Mouse (Mus musculus): ENCODE measurements around the gene Ubl5. TPM values are rescaled to one million over a fixed set of nuclear protein-coding genes. Genes with fewer than 3 reads are reported as not detected.

The Ubl5 gene
- polyA plus RNA-seq, 2 experiments, result 354 to 475 TPM

- Histone ChIP-seq H3K4me1 (ENCODE audit: control insufficient read depth, insufficient read depth, low read length) (no peaks in the 10 kb centered on the region), H3K27ac (replicated peaks; ENCODE audit: low read depth, low read length) (no peak overlapping the region), H3K9me3 (ENCODE audit: control insufficient read depth, low read length) (no peaks in the 10 kb centered on the region), H3K9ac (ENCODE audit: low read depth, low read length, severe bottlenecking) (no peak overlapping the region), H3K36me3 (ENCODE audit: control insufficient read depth, insufficient read depth, low read length) (peaks cover 44% of the 10 kb centered on the region), H3K27me3 (ENCODE audit: control insufficient read depth, insufficient read depth, low read length) (no peaks in the 10 kb centered on the region), H3K4me2 (replicated peaks; ENCODE audit: low read depth, low read length, severe bottlenecking) (no peak overlapping the region), H3K4me3 (replicated peaks; ENCODE audit: low read length) (no peak overlapping the region)
- DNase-seq (ENCODE audit: low spot score), result no peak
- no peak for ATAC-seq (ENCODE audit: low FRiP score, low read depth)
- WGBS, result 39% methylated on average over 2 of the region's 2 CpGs
- TF ChIP-seq POLR2A (IDR thresholded peaks at IDR 0.05; ENCODE audit: borderline replicate concordance, extremely low read depth, insufficient read depth, insufficient read length), result no peak
Measured at GRCm38 (mm10) chr9:20664366-20664765, 21.7 kb downstream of the Ubl5 start.

- ATAC-seq (ENCODE audit: low FRiP score, low read depth) (no peak), DNase-seq (ENCODE audit: low spot score) (no peak)
- H3K36me3 ChIP-seq (ENCODE audit: control insufficient read depth, insufficient read depth, low read length), result peaks cover 36% of the 10 kb centered on the region
- no peak overlapping the region for H3K4me2 ChIP-seq (replicated peaks; ENCODE audit: low read depth, low read length, severe bottlenecking)
- TF ChIP-seq POLR2A (IDR thresholded peaks at IDR 0.05; ENCODE audit: borderline replicate concordance, extremely low read depth, insufficient read depth, insufficient read length), result no peak
- no peak overlapping the region for H3K4me3 ChIP-seq (replicated peaks; ENCODE audit: low read length)
- H3K9ac ChIP-seq (ENCODE audit: low read depth, low read length, severe bottlenecking), result no peak overlapping the region
- H3K27ac ChIP-seq (replicated peaks; ENCODE audit: low read depth, low read length), result no peak overlapping the region
- no peaks in the 10 kb centered on the region for H3K4me1 ChIP-seq (ENCODE audit: control insufficient read depth, insufficient read depth, low read length)
- no peaks in the 10 kb centered on the region for H3K27me3 ChIP-seq (ENCODE audit: control insufficient read depth, insufficient read depth, low read length)
- WGBS, result 76% methylated on average over 5 of the region's 5 CpGs
- H3K9me3 ChIP-seq (ENCODE audit: control insufficient read depth, low read length), result no peaks in the 10 kb centered on the region
Measured at GRCm38 (mm10) chr9:20664982-20665637, 22.4 kb downstream of the Ubl5 start.

GRCm38 (mm10) chr9:20665925-20666324 lies 23.2 kb downstream of the Ubl5 start:
- no peak overlapping the region for H3K4me2 ChIP-seq (replicated peaks; ENCODE audit: low read depth, low read length, severe bottlenecking)
- H3K27ac ChIP-seq (replicated peaks; ENCODE audit: low read depth, low read length), result no peak overlapping the region
- H3K36me3 ChIP-seq (ENCODE audit: control insufficient read depth, insufficient read depth, low read length), result peaks cover 35% of the 10 kb centered on the region
- DNase-seq (ENCODE audit: low spot score), result no peak
- no peak for ATAC-seq (ENCODE audit: low FRiP score, low read depth)
- no peak overlapping the region for H3K9ac ChIP-seq (ENCODE audit: low read depth, low read length, severe bottlenecking)
- no peak overlapping the region for H3K4me3 ChIP-seq (replicated peaks; ENCODE audit: low read length)
- TF ChIP-seq POLR2A (IDR thresholded peaks at IDR 0.05; ENCODE audit: borderline replicate concordance, extremely low read depth, insufficient read depth, insufficient read length), result no peak
- H3K27me3 ChIP-seq (ENCODE audit: control insufficient read depth, insufficient read depth, low read length), result no peaks in the 10 kb centered on the region
- H3K4me1 ChIP-seq (ENCODE audit: control insufficient read depth, insufficient read depth, low read length), result no peaks in the 10 kb centered on the region
- no peaks in the 10 kb centered on the region for H3K9me3 ChIP-seq (ENCODE audit: control insufficient read depth, low read length)
- 37% methylated on average over 8 of the region's 8 CpGs for WGBS

- Histone ChIP-seq H3K4me3 (replicated peaks; ENCODE audit: low read length) (no peak overlapping the region), H3K9ac (ENCODE audit: low read depth, low read length, severe bottlenecking) (no peak overlapping the region), H3K4me2 (replicated peaks; ENCODE audit: low read depth, low read length, severe bottlenecking) (no peak overlapping the region), H3K27me3 (ENCODE audit: control insufficient read depth, insufficient read depth, low read length) (no peaks in the 10 kb centered on the region), H3K4me1 (ENCODE audit: control insufficient read depth, insufficient read depth, low read length) (no peaks in the 10 kb centered on the region), H3K27ac (replicated peaks; ENCODE audit: low read depth, low read length) (no peak overlapping the region), H3K9me3 (ENCODE audit: control insufficient read depth, low read length) (no peaks in the 10 kb centered on the region), H3K36me3 (ENCODE audit: control insufficient read depth, insufficient read depth, low read length) (peaks cover 29% of the 10 kb centered on the region)
- ATAC-seq (ENCODE audit: low FRiP score, low read depth) (no peak), DNase-seq (ENCODE audit: low spot score) (no peak)
- TF ChIP-seq POLR2A (IDR thresholded peaks at IDR 0.05; ENCODE audit: borderline replicate concordance, extremely low read depth, insufficient read depth, insufficient read length), result no peak
- 10% methylated on average over 7 of the region's 7 CpGs for WGBS
Measured at GRCm38 (mm10) chr9:20666510-20667034, 23.9 kb downstream of the Ubl5 start.

- H3K36me3 ChIP-seq (ENCODE audit: control insufficient read depth, insufficient read depth, low read length), result peaks cover 15% of the 10 kb centered on the region
- H3K27ac ChIP-seq (replicated peaks; ENCODE audit: low read depth, low read length), result no peak overlapping the region
- H3K4me3 ChIP-seq (replicated peaks; ENCODE audit: low read length), result no peak overlapping the region
- no peak for TF ChIP-seq POLR2A (IDR thresholded peaks at IDR 0.05; ENCODE audit: borderline replicate concordance, extremely low read depth, insufficient read depth, insufficient read length)
- no peak overlapping the region for H3K4me2 ChIP-seq (replicated peaks; ENCODE audit: low read depth, low read length, severe bottlenecking)
- H3K4me1 ChIP-seq (ENCODE audit: control insufficient read depth, insufficient read depth, low read length), result no peaks in the 10 kb centered on the region
- H3K9ac ChIP-seq (ENCODE audit: low read depth, low read length, severe bottlenecking), result no peak overlapping the region
- ATAC-seq (ENCODE audit: low FRiP score, low read depth) (no peak), DNase-seq (ENCODE audit: low spot score) (no peak)
- no peaks in the 10 kb centered on the region for H3K27me3 ChIP-seq (ENCODE audit: control insufficient read depth, insufficient read depth, low read length)
- WGBS, result 91% methylated on average over 22 of the region's 22 CpGs
- no peaks in the 10 kb centered on the region for H3K9me3 ChIP-seq (ENCODE audit: control insufficient read depth, low read length)
Measured at GRCm38 (mm10) chr9:20668065-20668464, 25.4 kb downstream of the Ubl5 start.
